Mouse (Mus musculus): ENCODE results near the gene Ahdc1.
A peak's percentile ranks its signal among the peaks of the same experiment; 100 is the strongest.

The Ahdc1 gene

GRCm38 (mm10) chr4:133078947-133079346, 67.9 kb downstream of the Ahdc1 start:
- DNase-seq (ENCODE audit: low read depth, low spot score): no peak

DNA sequence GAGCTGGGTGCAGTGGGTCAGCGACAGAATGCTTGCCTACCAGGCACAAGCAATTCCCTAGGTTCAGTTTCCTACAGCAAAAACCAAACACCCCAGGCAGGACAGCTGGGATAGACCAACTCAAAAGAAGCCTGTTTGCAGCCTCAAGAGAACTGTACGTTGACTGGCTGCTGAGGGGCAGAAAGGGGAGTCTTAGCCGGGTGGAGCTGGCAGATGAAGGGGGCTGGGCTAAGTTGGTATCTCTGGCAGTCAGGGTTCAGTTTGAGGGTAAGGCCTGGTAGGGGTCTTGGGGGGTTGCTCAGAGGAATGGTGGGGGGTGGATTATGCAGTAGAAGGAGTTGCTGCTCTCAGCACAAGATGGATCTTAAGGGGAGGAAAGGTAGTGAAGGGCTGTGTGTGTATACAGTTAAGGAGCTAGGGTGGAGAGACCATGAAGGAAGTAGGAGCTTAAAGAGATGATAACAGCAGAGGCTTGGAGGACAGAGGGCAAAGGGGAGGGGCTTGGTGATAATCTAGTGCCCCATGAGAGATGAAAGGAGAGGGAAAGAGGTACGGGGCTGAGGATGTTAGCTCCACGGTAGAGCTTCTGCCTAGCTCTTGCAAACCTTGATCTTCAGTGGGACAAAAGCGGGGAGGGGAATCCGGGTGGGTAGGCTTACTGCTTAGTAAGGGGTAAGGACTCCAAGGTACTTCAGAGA, 68.5 kb downstream of the Ahdc1 start:
- DNase-seq (ENCODE audit: low read depth, low spot score): no peak

- no peak for DNase-seq (ENCODE audit: low read depth, low spot score)
Observed at GRCm38 (mm10) chr4:133080862-133081261, 69.8 kb downstream of the Ahdc1 start.

GRCm38 (mm10) chr4:133082216-133082773, 71.2 kb downstream of the Ahdc1 start:
- no peak for DNase-seq (ENCODE audit: low read depth, low spot score)

GRCm38 (mm10) chr4:133083991-133084861, 73.2 kb downstream of the Ahdc1 start:
- DNase-seq (ENCODE audit: low read depth, low spot score): no peak

DNA sequence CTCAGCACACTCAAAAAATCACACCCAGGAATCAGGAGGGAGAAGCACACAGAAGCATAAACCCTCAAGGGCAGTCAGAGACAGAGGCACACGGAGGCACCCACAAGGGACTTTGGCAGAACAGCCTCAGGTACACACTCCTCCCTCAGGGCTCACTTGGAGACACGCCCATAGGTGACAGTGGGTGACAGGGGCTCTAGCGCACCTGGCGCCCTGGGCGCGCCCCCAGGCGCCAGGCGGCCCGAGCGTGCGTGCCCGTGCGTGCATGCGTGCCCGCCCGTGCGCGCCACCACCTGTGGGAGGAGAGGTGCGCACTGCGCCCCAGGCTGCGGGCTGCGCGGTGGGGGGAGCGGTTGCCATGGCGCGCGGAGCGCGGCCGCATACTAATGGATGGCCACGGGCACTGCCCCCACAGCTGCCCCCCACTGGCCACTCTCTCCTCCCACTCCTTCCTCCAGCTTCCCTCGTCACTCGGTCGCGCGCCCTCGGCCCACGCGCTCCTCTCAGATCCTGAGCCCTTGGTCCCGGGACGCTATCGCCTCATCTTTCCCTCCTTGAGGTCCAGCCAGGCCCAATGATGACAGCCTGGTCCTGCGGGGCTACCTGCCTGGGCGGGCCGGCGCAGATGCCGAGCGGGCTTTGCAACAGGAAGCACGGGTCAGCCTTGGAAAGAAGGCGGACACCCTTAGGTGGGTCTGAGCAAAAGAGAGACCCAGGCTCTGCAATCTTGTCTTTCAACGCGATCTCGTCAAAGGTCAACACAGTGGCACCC, 74.1 kb downstream of the Ahdc1 start:
- peak; percentile 60 for DNase-seq (ENCODE audit: low read depth, low spot score)

- no peak for DNase-seq (ENCODE audit: low read depth, low spot score)
Observed at GRCm38 (mm10) chr4:133085783-133086342, 74.8 kb downstream of the Ahdc1 start.

- DNase-seq (ENCODE audit: low read depth, low spot score): no peak
Observed at GRCm38 (mm10) chr4:133087177-133087714, 76.2 kb downstream of the Ahdc1 start.

- DNase-seq (ENCODE audit: low read depth, low spot score): no peak
Observed at GRCm38 (mm10) chr4:133087835-133088234, 76.8 kb downstream of the Ahdc1 start.

GRCm38 (mm10) chr4:133089319-133089718, 78.3 kb downstream of the Ahdc1 start:
- DNase-seq (ENCODE audit: low read depth, low spot score): no peak

DNA sequence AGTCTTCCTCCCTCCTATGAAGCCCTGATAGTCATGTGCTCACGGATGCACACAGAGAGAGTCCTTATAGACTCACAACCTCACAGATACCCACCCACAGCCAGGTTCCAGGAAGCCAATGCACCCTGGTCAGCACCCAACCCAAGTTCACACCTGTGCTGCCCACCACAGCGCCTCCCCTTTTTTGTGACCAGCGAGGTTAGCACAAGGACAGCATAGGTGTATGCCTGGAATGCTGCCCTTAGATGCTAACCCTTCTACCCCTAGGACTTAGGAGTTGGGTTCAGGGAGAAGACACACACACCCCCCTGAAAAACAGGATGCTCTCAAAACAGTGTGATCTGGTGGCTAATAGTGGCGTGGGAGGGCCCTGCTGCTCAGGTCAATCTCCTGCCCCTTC, 78.7 kb downstream of the Ahdc1 start:
- DNase-seq (ENCODE audit: low read depth, low spot score): no peak

GRCm38 (mm10) chr4:133090276-133090719, 79.2 kb downstream of the Ahdc1 start:
- DNase-seq (ENCODE audit: low read depth, low spot score): no peak

GRCm38 (mm10) chr4:133090720-133091458, 79.8 kb downstream of the Ahdc1 start:
- DNase-seq (ENCODE audit: low read depth, low spot score): no peak

DNA sequence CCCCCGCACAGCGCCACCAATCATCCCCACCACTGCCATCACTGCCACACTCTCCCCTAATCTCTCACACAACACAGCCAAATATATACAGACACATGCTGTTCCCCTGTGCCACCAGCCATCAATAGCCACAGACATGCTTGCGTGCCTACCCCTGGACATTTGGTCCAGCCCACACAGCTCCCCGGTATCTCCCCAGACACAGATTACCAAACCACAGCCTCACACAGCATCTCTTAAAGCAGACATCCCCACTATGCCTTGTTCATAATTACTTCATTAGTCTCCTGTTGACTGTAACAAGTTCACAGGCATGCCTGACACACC, 80.4 kb downstream of the Ahdc1 start:
- DNase-seq (ENCODE audit: low read depth, low spot score): no peak

- DNase-seq (ENCODE audit: low read depth, low spot score): no peak
Observed at GRCm38 (mm10) chr4:133092453-133092901, 81.4 kb downstream of the Ahdc1 start.

GRCm38 (mm10) chr4:133093056-133093455, 82.0 kb downstream of the Ahdc1 start:
- DNase-seq (ENCODE audit: low read depth, low spot score): no peak

- DNase-seq (ENCODE audit: low read depth, low spot score): no peak
Observed at GRCm38 (mm10) chr4:133093481-133094033, 82.5 kb downstream of the Ahdc1 start.

- no peak for DNase-seq (ENCODE audit: low read depth, low spot score)
Observed at GRCm38 (mm10) chr4:133094255-133094654, 83.2 kb downstream of the Ahdc1 start.

GRCm38 (mm10) chr4:133094936-133095733, 84.1 kb downstream of the Ahdc1 start:
- DNase-seq (ENCODE audit: low read depth, low spot score): no peak

All from retina, postnatal 7 days (tissue).